Mouse (Mus musculus) thymus, postnatal 25 days (tissue): Measurements from ENCODE around the gene Snx20.

Source experiments
- DNase-seq: peaks from one replicate; pipeline ENCODE4 v3.0.0; 2022

Snx20 gene

GRCm38 (mm10) chr8:88603446-88603989, 32.4 kb downstream of the Snx20 start:
- no peak for DNase-seq

DNA sequence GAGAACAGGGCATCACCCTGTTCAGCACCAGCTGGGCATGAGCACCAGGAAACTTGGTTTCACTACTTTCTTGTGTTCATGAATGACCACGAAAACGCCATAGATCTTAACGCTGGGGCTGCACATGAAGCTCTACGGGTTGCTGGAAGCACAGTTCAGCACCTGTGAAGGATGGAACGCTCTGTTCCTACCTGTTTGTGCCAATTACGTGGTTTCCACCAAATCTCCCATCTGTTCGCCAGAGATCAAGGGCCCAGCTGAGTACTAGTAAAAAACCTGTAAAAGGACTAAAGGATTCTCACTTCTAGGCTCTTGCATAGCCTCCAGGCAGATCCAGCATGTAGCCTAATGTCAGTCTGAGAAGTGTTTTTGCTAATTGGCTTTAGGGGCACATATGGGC, 36.4 kb downstream of the Snx20 start:
- no peak for DNase-seq

- DNase-seq: no peak
Measured at GRCm38 (mm10) chr8:88598578-88598977, 37.4 kb downstream of the Snx20 start.

DNA sequence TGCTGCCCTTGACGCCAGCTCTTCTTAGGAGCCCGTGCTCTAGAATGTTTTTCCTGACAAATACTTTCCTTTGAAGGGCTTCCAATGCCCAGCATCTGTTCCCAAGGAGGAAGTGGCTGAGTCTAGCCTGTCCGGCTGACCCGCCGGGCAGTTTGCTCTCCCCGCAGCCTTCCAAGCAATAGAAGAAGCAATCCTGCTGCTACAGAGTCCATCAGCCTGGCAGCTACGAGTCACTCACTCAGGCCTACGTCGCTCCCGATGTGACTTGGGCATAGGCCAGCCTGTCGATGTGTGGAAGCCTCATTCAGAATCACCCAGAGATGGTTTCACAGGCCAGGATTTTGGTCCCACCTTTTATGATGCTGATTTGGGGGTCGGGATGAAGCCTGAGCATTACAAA, 39.9 kb downstream of the Snx20 start:
- no peak for DNase-seq

DNA sequence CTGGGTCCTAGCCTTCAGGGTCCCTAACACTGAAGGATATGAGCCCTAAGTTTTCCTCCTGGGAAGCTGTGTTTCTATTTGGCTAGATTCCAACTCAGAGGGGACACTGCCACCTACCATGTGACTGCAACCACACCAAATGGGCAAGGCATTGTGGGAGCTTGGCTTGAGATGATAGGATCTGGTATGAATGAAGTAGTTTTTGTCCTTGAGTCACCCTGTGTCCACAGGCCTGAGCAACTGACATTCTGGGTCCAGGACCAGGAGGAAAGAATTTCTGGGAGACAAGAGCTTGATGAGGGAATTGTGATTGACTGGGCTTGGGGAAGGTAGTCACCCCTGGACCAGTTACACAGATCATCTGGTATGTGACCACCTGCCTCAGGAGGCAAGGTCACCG, 42.0 kb downstream of the Snx20 start:
- no peak for DNase-seq

GRCm38 (mm10) chr8:88590226-88590625, 45.7 kb downstream of the Snx20 start:
- no peak for DNase-seq

- DNase-seq: no peak
Measured at GRCm38 (mm10) chr8:88588205-88588889, 47.6 kb downstream of the Snx20 start.

DNA sequence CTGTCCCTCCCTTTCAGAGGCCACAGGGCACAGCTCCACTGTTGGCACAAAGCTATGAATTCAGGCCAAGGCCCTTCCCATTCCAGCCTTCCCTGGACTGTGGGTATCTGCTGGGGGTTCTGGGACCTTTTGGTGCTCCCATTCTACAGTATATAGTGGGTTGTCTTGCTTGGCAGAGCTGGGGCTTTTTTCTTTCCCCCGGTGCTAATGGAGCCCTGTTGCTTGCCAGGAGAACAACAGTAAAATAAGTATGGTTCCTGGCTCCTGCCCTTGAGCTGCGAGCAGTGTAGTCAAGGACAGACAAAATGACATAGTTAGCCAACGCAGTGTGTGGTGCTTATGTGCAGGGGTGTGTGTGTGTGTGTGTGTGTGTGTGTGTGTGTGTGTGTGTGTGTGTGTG, 52.1 kb downstream of the Snx20 start:
- no peak for DNase-seq

- no peak for DNase-seq
Measured at GRCm38 (mm10) chr8:88580785-88581184, 55.1 kb downstream of the Snx20 start.

DNA sequence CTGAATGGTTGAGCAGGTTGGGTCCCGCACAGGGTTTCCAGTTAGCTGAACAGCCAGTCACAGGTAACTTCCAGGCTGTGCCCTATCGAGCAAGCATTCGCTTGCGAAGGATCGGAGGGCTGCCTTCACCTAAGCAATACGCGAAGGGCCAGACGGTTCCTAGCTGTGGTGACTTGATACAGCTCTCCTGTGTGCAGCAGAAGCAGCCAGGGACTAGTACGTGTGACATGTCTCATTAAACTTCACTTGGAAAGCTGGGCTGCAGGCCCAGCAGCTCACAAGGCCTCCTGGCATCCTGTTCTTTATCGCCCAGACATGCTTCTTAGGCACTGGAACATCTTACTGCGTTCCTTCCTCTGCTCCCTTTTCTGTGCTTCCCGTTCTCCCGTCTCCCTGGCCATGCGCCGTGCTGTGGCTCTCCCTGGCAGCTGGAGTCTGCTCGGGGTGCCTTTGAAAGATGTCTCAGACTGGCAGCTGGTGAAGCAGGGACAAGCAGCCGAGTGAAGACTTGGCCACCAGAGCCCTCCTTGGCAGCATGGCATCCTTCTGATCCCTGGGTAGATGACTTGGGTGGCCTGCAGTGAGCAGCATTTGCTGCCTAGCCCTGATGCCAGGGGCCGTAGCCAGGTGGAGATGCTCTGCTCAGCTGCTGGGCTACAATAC, 56.1 kb downstream of the Snx20 start:
- DNase-seq: no peak

DNA sequence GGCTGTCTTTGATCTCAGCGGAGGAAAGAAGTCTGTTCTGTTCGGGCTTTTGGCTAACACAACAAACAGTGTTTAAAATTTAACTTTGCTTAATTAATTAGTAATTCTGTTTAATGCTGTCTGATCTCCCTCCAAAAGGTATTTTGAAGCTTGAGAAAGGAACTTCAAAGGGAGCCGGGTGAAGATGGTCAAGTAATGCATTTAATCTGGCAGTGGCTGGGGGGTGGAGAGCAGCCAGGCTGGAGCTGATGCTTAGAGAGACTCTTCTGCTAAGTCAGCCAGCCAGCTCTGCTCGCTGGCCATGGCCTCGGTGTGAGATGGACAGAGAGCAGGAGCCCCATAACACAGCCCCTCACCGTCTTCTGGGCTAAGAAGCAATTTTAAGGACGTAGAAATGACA, 56.7 kb downstream of the Snx20 start:
- no peak for DNase-seq

GRCm38 (mm10) chr8:88578413-88579175, 57.3 kb downstream of the Snx20 start:
- DNase-seq: no peak

GRCm38 (mm10) chr8:88577666-88578065, 58.3 kb downstream of the Snx20 start:
- DNase-seq: no peak
